Mouse (Mus musculus): ENCODE data around the gene Dync1h1.
A peak's percentile ranks its signal among the peaks of the same experiment; 100 is the strongest.
"Not testable (repeated sequence)": the region's sequence is repeated elsewhere in the genome, so short reads cannot be mapped to it uniquely, and the experiment has no call there.

Gene Dync1h1

GRCm38 (mm10) chr12:110696173-110696974, 95.1 kb downstream of the Dync1h1 start:
- peak; percentile 96 to 99 for DNase-seq (ENCODE audit: low spot score in 2 of 2)

GRCm38 (mm10) chr12:110696975-110697400, 95.7 kb downstream of the Dync1h1 start:
- no peak for DNase-seq (ENCODE audit: low spot score in 2 of 2)

- no peak for DNase-seq (ENCODE audit: low spot score in 2 of 2)
Observed at GRCm38 (mm10) chr12:110697457-110697856, 96.2 kb downstream of the Dync1h1 start.

GRCm38 (mm10) chr12:110698080-110698479, 96.8 kb downstream of the Dync1h1 start:
- no peak for DNase-seq (ENCODE audit: low spot score in 2 of 2)

- DNase-seq (ENCODE audit: low spot score in 2 of 2) = no peak
Observed at GRCm38 (mm10) chr12:110698523-110699170, 97.4 kb downstream of the Dync1h1 start.

GRCm38 (mm10) chr12:110699171-110699547, 97.9 kb downstream of the Dync1h1 start:
- no peak for DNase-seq (ENCODE audit: low spot score in 2 of 2)

- DNase-seq (ENCODE audit: low spot score in 2 of 2) = no peak
Observed at GRCm38 (mm10) chr12:110700730-110701129, 99.5 kb downstream of the Dync1h1 start.

GRCm38 (mm10) chr12:110701363-110701762, 100.1 kb downstream of the Dync1h1 start:
- DNase-seq (ENCODE audit: low spot score in 2 of 2) = not testable (repeated sequence)

GRCm38 (mm10) chr12:110702556-110702955, 101.3 kb downstream of the Dync1h1 start, which contains the start of gene Hsp90aa1:
TSS of gene Hsp90aa1 (minus strand) at chr12:110702728.
- DNase-seq (ENCODE audit: low spot score in 2 of 2) = no peak

- DNase-seq (ENCODE audit: low spot score in 2 of 2) = peak; percentile 46 to 73
Observed at GRCm38 (mm10) chr12:110703008-110703471, 101.8 kb downstream of the Dync1h1 start.

GRCm38 (mm10) chr12:110703682-110704081, 102.4 kb downstream of the Dync1h1 start:
- DNase-seq (ENCODE audit: low spot score in 2 of 2) = no peak

GRCm38 (mm10) chr12:110705419-110705818, 104.2 kb downstream of the Dync1h1 start:
- DNase-seq (ENCODE audit: low spot score in 2 of 2) = not testable (repeated sequence)

GRCm38 (mm10) chr12:110706337-110707231, 105.3 kb downstream of the Dync1h1 start:
- no peak for DNase-seq (ENCODE audit: low spot score in 2 of 2)

GRCm38 (mm10) chr12:110707451-110707850, 106.2 kb downstream of the Dync1h1 start:
- no peak for DNase-seq (ENCODE audit: low spot score in 2 of 2)

GRCm38 (mm10) chr12:110711270-110711669, 110.0 kb downstream of the Dync1h1 start:
- DNase-seq (ENCODE audit: low spot score in 2 of 2) = no peak

GRCm38 (mm10) chr12:110713784-110714183, 112.5 kb downstream of the Dync1h1 start:
- no peak for DNase-seq (ENCODE audit: low spot score in 2 of 2)

GRCm38 (mm10) chr12:110714215-110714614, 113.0 kb downstream of the Dync1h1 start:
- no peak for DNase-seq (ENCODE audit: low spot score in 2 of 2)

- DNase-seq (ENCODE audit: low spot score in 2 of 2) = no peak
Observed at GRCm38 (mm10) chr12:110716004-110716403, 114.8 kb downstream of the Dync1h1 start.
